Comparison of ENCODE assay signal across 21 mouse cellular contexts in the genomic region with DNA sequence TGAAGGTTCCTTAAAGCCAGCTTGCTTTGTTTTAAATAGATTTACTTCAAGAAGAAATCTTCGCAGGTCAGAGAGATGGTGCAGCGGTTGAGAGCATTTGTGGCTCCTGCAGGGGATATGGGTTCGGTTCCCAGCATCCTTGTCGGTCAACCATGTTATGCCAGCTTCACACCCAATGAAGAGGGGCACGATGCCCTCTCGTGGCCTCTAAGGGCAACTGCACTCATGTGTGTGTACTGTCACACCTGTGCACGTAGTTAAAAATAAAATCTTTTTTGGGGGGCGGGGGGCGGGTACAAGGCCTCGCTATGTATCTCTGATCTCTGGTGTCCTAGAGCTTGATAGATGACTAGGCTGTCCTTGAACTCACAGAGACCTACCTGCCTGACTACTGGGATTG. TPM values are rescaled to one million over a fixed set of nuclear protein-coding genes. Genes with fewer than 3 reads are reported as not detected.
DNase-seq lines count a peak whose midpoint lies in the region; ATAC-seq and TF ChIP-seq lines count a peak whose summit lies in the region.
"Had no signal": no experiment of that assay in that cellular context is flagged by ENCODE, and none has a peak within 500 bp of the region (broad histone marks: within the 10 kb centered on the region; RNA-seq: fewer than 3 reads in every experiment).

No protein-coding gene starts in this region.

- no peak for DNase-seq in lung, embryonic 14.5 days
- DNase-seq in lung, postnatal 4 days = no peak
- no peak for DNase-seq in MEL (ENCODE audit: low read depth, low spot score)
- DNase-seq in kidney, postnatal 10 days = no peak
- DNase-seq: cerebellum, adult 9-11 months; gastrocnemius, postnatal 25 days; heart, postnatal 4 days; liver, embryonic 13.5 days; lung, postnatal 36 days; thymus, postnatal 14 days had no signal

- TF ChIP-seq POLR2A in MEL (IDR thresholded peaks at IDR 0.05; ENCODE audit: control insufficient read depth in 1 of 2, insufficient read depth in 1 of 2, low read depth in 1 of 2, low read length in 2 of 2, poor library complexity in 1 of 2) = no peak

- no peak overlapping the region for H3K4me3 ChIP-seq in intestine, postnatal 0 days (ENCODE audit: low read depth, low read length)
- H3K4me3 ChIP-seq in intestine, embryonic 16.5 days (ENCODE audit: low read length) = no peak overlapping the region
- no peak overlapping the region for H3K4me3 ChIP-seq in lung, embryonic 14.5 days (ENCODE audit: low read depth, low read length)
- H3K4me3 ChIP-seq in MEL (ENCODE audit: control insufficient read depth in 1 of 2, insufficient read depth in 1 of 2, low read depth in 2 of 2, low read length in 2 of 2) = no peak overlapping the region
- H3K4me3 ChIP-seq: embryonic facial prominence, embryonic 12.5 days; heart, embryonic 15.5 days; hindbrain, embryonic 15.5 days; intestine, embryonic 15.5 days; liver, embryonic 13.5 days; midbrain, embryonic 10.5 days had no signal

- ATAC-seq in intestine, postnatal 0 days = no peak
- ATAC-seq in intestine, embryonic 16.5 days = no peak
- ATAC-seq in lung, embryonic 14.5 days (ENCODE audit: insufficient read depth) = no peak
- ATAC-seq in cerebellum, adult (ENCODE audit: insufficient number of reproducible peaks, low FRiP score, low TSS enrichment) = no peak
- ATAC-seq: forebrain, embryonic 14.5 days; intestine, embryonic 15.5 days had no signal

- no peak overlapping the region for H3K9ac ChIP-seq in intestine, postnatal 0 days (ENCODE audit: low read depth, low read length)
- H3K9ac ChIP-seq in intestine, embryonic 16.5 days (ENCODE audit: low read depth, low read length) = no peak overlapping the region
- no peak overlapping the region for H3K9ac ChIP-seq in lung, embryonic 14.5 days
- no peak overlapping the region for H3K9ac ChIP-seq in MEL (ENCODE audit: control insufficient read depth, low read depth, low read length, poor library complexity, severe bottlenecking)
- H3K9ac ChIP-seq: embryonic facial prominence, embryonic 12.5 days; heart, embryonic 15.5 days; hindbrain, embryonic 15.5 days; intestine, embryonic 15.5 days; liver, embryonic 13.5 days had no signal

- no peaks in the 10 kb centered on the region for H3K4me1 ChIP-seq in intestine, postnatal 0 days (replicated peaks; ENCODE audit: control insufficient read depth, insufficient read depth, low read length)
- no peaks in the 10 kb centered on the region for H3K4me1 ChIP-seq in intestine, embryonic 16.5 days (ENCODE audit: control insufficient read depth, insufficient read depth, low read length)
- peaks cover 6% of the 10 kb centered on the region; the same call in 1 of the 2 replicates for H3K4me1 ChIP-seq in lung, embryonic 14.5 days (ENCODE audit: insufficient read depth)
- no peaks in the 10 kb centered on the region for H3K4me1 ChIP-seq in MEL (ENCODE audit: control insufficient read depth in 1 of 2, insufficient read depth in 2 of 2, low read length in 2 of 2)

- H3K27me3 ChIP-seq in intestine, postnatal 0 days (replicated peaks; ENCODE audit: control insufficient read depth, insufficient read depth, low read length) = no peaks in the 10 kb centered on the region
- H3K27me3 ChIP-seq in intestine, embryonic 16.5 days (replicated peaks; ENCODE audit: control insufficient read depth, insufficient read depth, low read length) = no peaks in the 10 kb centered on the region
- 0 out of 2 replicates have a peak, but pooled peaks cover 4% of the 10 kb centered on the region for H3K27me3 ChIP-seq in lung, embryonic 14.5 days (ENCODE audit: insufficient read depth, low read length)
- no peaks in the 10 kb centered on the region for H3K27me3 ChIP-seq in MEL (ENCODE audit: control insufficient read depth in 1 of 2, insufficient read depth in 2 of 2, low read length in 2 of 2)
- H3K27me3 ChIP-seq: hindbrain, embryonic 15.5 days; intestine, embryonic 15.5 days had no signal

- TF ChIP-seq CTCF in intestine, postnatal 0 days (IDR thresholded peaks at IDR 0.05; ENCODE audit: low read depth) = peak; percentile 26
- peak; percentile 20; the same call in 1 of the 2 replicates for TF ChIP-seq CTCF in lung, embryonic 14.5 days (IDR thresholded peaks at IDR 0.05; ENCODE audit: low read depth)
- peak in 2 of 3 experiments; percentile 16 to 18; a peak in 1 of 6 replicates for TF ChIP-seq CTCF in MEL (IDR thresholded peaks at IDR 0.05 in 2 of 3, conservative IDR thresholded peaks at IDR 0.05 in 1 of 3; ENCODE audit: control insufficient read depth in 1 of 3, insufficient read depth in 1 of 3, low read depth in 2 of 3, low read length in 3 of 3, poor library complexity in 1 of 3, severe bottlenecking in 1 of 3)

- H3K79me2 ChIP-seq in MEL (ENCODE audit: control insufficient read depth, insufficient read depth, low read length, poor library complexity) = no peaks in the 10 kb centered on the region

- no peaks in the 10 kb centered on the region for H3K36me3 ChIP-seq in intestine, postnatal 0 days (ENCODE audit: control insufficient read depth, insufficient read depth)
- no peaks in the 10 kb centered on the region for H3K36me3 ChIP-seq in intestine, embryonic 16.5 days (ENCODE audit: control insufficient read depth, insufficient read depth, low read length)
- no peaks in the 10 kb centered on the region for H3K36me3 ChIP-seq in lung, embryonic 14.5 days (ENCODE audit: insufficient read depth)
- H3K36me3 ChIP-seq in MEL (ENCODE audit: control insufficient read depth in 1 of 2, insufficient read depth in 2 of 2, low read length in 2 of 2) = no peaks in the 10 kb centered on the region
- H3K36me3 ChIP-seq: embryonic facial prominence, embryonic 12.5 days; heart, embryonic 15.5 days; hindbrain, embryonic 15.5 days; intestine, embryonic 15.5 days; liver, embryonic 13.5 days; midbrain, embryonic 10.5 days had no signal

- H3K4me2 ChIP-seq in intestine, postnatal 0 days (replicated peaks; ENCODE audit: low read depth) = no peak overlapping the region
- H3K4me2 ChIP-seq in intestine, embryonic 16.5 days (ENCODE audit: low read depth, low read length) = no peak overlapping the region
- H3K4me2 ChIP-seq in lung, embryonic 14.5 days = no peak overlapping the region
- H3K4me2 ChIP-seq: embryonic facial prominence, embryonic 12.5 days; heart, embryonic 15.5 days; hindbrain, embryonic 15.5 days; intestine, embryonic 15.5 days; liver, embryonic 13.5 days had no signal

- WGBS in intestine, postnatal 0 days = 88% methylated on average over 10 of the region's 10 CpGs
- 83% methylated on average over 10 of the region's 10 CpGs for WGBS in intestine, embryonic 16.5 days
- WGBS in lung, embryonic 14.5 days = 83% methylated on average over 10 of the region's 10 CpGs

- no peak; the same call in 1 of the 2 replicates for TF ChIP-seq RAD21 in MEL (IDR thresholded peaks at IDR 0.05; ENCODE audit: low read depth, low read length)

- no peak for TF ChIP-seq EP300 in MEL (IDR thresholded peaks at IDR 0.05; ENCODE audit: low read depth in 1 of 2, low read length in 2 of 2)

- H3K9me3 ChIP-seq in intestine, postnatal 0 days (ENCODE audit: control insufficient read depth) = no peaks in the 10 kb centered on the region
- H3K9me3 ChIP-seq in intestine, embryonic 16.5 days (ENCODE audit: control insufficient read depth, low read length) = no peaks in the 10 kb centered on the region
- no peaks in the 10 kb centered on the region for H3K9me3 ChIP-seq in lung, embryonic 14.5 days (ENCODE audit: low read depth, low read length)
- H3K9me3 ChIP-seq in MEL (replicated peaks; ENCODE audit: insufficient read depth, low read length) = no peaks in the 10 kb centered on the region
- H3K9me3 ChIP-seq: embryonic facial prominence, embryonic 12.5 days; heart, embryonic 15.5 days; hindbrain, embryonic 15.5 days; intestine, embryonic 15.5 days; liver, embryonic 13.5 days; midbrain, embryonic 10.5 days had no signal

- H3K27ac ChIP-seq in intestine, postnatal 0 days (ENCODE audit: low read depth, low read length) = no peak overlapping the region
- H3K27ac ChIP-seq in intestine, embryonic 16.5 days (ENCODE audit: low read length) = no peak overlapping the region
- no peak overlapping the region for H3K27ac ChIP-seq in lung, embryonic 14.5 days (ENCODE audit: low read depth)
- H3K27ac ChIP-seq in MEL (ENCODE audit: control insufficient read depth, low read depth, low read length) = no peak overlapping the region
- H3K27ac ChIP-seq: embryonic facial prominence, embryonic 12.5 days; heart, embryonic 15.5 days; hindbrain, embryonic 15.5 days; intestine, embryonic 15.5 days; kidney, postnatal 0 days; liver, embryonic 13.5 days; midbrain, embryonic 10.5 days had no signal

TF ChIP-seq in MEL, 35 proteins besides CTCF, POLR2A, EP300 and RAD21:
- TF ChIP-seq TAL1 (IDR thresholded peaks at IDR 0.05; ENCODE audit: low read length) = no peak
- no peak for TF ChIP-seq RCOR1 (IDR thresholded peaks at IDR 0.05; ENCODE audit: low read depth, low read length)
- TF ChIP-seq NRF1 (IDR thresholded peaks at IDR 0.05; ENCODE audit: insufficient read depth, low read depth, low read length, poor library complexity, severe bottlenecking) = no peak
- TF ChIP-seq MAX (IDR thresholded peaks at IDR 0.05; ENCODE audit: low read length) = no peak
- TF ChIP-seq GATA1 (IDR thresholded peaks at IDR 0.05; ENCODE audit: low read depth, low read length) = no peak
- no peak for TF ChIP-seq MXI1 (IDR thresholded peaks at IDR 0.05; ENCODE audit: low read depth, low read length)
- no peak for TF ChIP-seq ETS1 (IDR thresholded peaks at IDR 0.05; ENCODE audit: low read depth, low read length)
- TF ChIP-seq TBP (IDR thresholded peaks at IDR 0.05; ENCODE audit: low read depth, low read length) = no peak
- no peak for TF ChIP-seq USF2 (IDR thresholded peaks at IDR 0.05; ENCODE audit: borderline replicate concordance in 1 of 2, insufficient read depth in 1 of 2, low read depth in 1 of 2, low read length in 2 of 2)
- TF ChIP-seq POLR2AphosphoS5 (IDR thresholded peaks at IDR 0.05; ENCODE audit: borderline replicate concordance, low read depth, low read length) = no peak
- no peak for TF ChIP-seq USF1 (IDR thresholded peaks at IDR 0.05; ENCODE audit: low read depth, low read length)

RNA-seq across cellular contexts. Expression of gene Kcng1, which starts 15.0 kb away (rescaled TPM):
- 1.8 and 1.9 TPM in 2 replicates for polyA plus RNA-seq in intestine, postnatal 0 days (2015; fragmentation: Nextera tagmentation; extraction: Ambion mirVana)
- 6.1 and 6.4 TPM in 2 replicates for polyA plus RNA-seq in intestine, embryonic 16.5 days (2015; fragmentation: Nextera tagmentation; extraction: Ambion mirVana)
- polyA plus RNA-seq in lung, embryonic 14.5 days (2014; fragmentation: Nextera tagmentation; extraction: Ambion mirVana) = 0.14 and 0.83 TPM in 2 replicates
- total RNA-seq in MEL (2012; rRNA removed) = not detected in 2 replicates
- not detected for polyA plus RNA-seq in MEL (2012; ENCODE audit: insufficient read depth in 1 of 2, insufficient read length in 2 of 2, low read depth in 1 of 2, low replicate concordance in 2 of 2, missing spikeins in 1 of 2)
- total RNA-seq: heart, adult 8-10 months had no signal
